Mouse (Mus musculus): ENCODE data around the gene Krt42.

GRCm38 (mm10) chr11:100301292-100301691 lies 31.6 kb upstream of the Krt42 start:
- no peak for TF ChIP-seq CTCF (IDR thresholded peaks at IDR 0.05; ENCODE audit: borderline replicate concordance, extremely low read depth, insufficient read depth, insufficient read length)
- TF ChIP-seq POLR2A (IDR thresholded peaks at IDR 0.05; ENCODE audit: borderline replicate concordance, extremely low read depth, insufficient read depth, insufficient read length, poor library complexity, severe bottlenecking) = no peak

All from brain, embryonic 14.5 days (tissue).